Mouse (Mus musculus) heart, postnatal 0 days (tissue): ENCODE data around the gene Ier3. TPM values are rescaled to one million over a fixed set of nuclear protein-coding genes. Genes with fewer than 3 reads are reported as not detected.

ENCODE experiments used
- ATAC-seq: fragments of 200-750 bp; cut with Nextera tagmentation; 2 replicates; pipeline ENCODE4 v1.8.0; 2017; ENCODE audit warnings: low read depth, moderate number of reproducible peaks, moderate library complexity; ENCODE audit not compliant: insufficient read depth
- DNase-seq: peaks from one replicate; pipeline ENCODE4 v3.0.0-alpha.2; 2016; ENCODE audit warnings: low spot score
- H3K27ac ChIP-seq: fragments of 300-500 bp; sonication (generic); 2 replicates; pipeline ENCODE4 v1.5.1; 2014; ENCODE audit warnings: low read depth, mild to moderate bottlenecking
- H3K27me3 ChIP-seq: fragments of 300-500 bp; sonication (generic); 2 replicates; pipeline ENCODE4 v1.6.1; 2014; ENCODE audit warnings: low read length, mixed read lengths; ENCODE audit not compliant: control insufficient read depth, insufficient read depth
- H3K36me3 ChIP-seq: fragments of 300-500 bp; sonication (generic); replicated peaks from 2 replicates; pipeline ENCODE4 v1.6.1; 2014; ENCODE audit warnings: low read length, mixed read lengths; ENCODE audit not compliant: control insufficient read depth, insufficient read depth
- H3K4me1 ChIP-seq: fragments of 300-500 bp; sonication (generic); 2 replicates; pipeline ENCODE4 v1.6.1; 2014; ENCODE audit warnings: antibody characterized with exemption; ENCODE audit not compliant: control insufficient read depth, insufficient read depth
- H3K4me2 ChIP-seq: fragments of 300-500 bp; sonication (generic); 2 replicates; pipeline ENCODE4 v1.6.1; 2014; ENCODE audit warnings: low read depth, mild to moderate bottlenecking, low read length, moderate library complexity
- H3K4me3 ChIP-seq: fragments of 300-500 bp; sonication (generic); 2 replicates; pipeline ENCODE4 v1.5.1; 2014; ENCODE audit warnings: low read depth, low read length
- H3K9ac ChIP-seq: fragments of 300-500 bp; sonication (generic); replicated peaks from 2 replicates; pipeline ENCODE4 v1.6.1; 2014; ENCODE audit warnings: low read depth, low read length, mixed read lengths
- H3K9me3 ChIP-seq: fragments of 300-500 bp; sonication (generic); replicated peaks from 2 replicates; pipeline ENCODE4 v1.6.1; 2016; ENCODE audit warnings: low read length; ENCODE audit not compliant: control insufficient read depth
- CTCF ChIP-seq: IDR thresholded peaks from 2 replicates; pipeline ENCODE4 v1.5.1; 2016; ENCODE audit warnings: antibody characterized with exemption, control low read depth, low read depth
- EP300 ChIP-seq: IDR thresholded peaks from 2 replicates; pipeline ENCODE4 v1.6.1; 2016; ENCODE audit warnings: antibody characterized with exemption, low read depth
- WGBS: fragments of 180-500 bp; shearing (Covaris S2); extraction: QIAGEN DNeasy Blood & Tissue Kit; methylation state at CpG from one replicate; pipeline ENCODE4 v1.1.7; 2014; 5-methylcytosine and 5-hydroxymethylcytosine counted together
- polyA plus RNA-seq: library from polyadenylated mRNA; unstranded; fragments of >200 nt; fragmentation: Nextera tagmentation; extraction: Ambion mirVana; gene quantifications from 2 replicates; pipeline ENCODE4 v1.2.1, GENCODE M21; 2015
- total RNA-seq: library from RNA; depleted of rRNA; stranded (reverse); fragments of >200 nt; gene quantifications from 2 replicates; pipeline ENCODE4 v1.2.3, GENCODE M21; 2014; ENCODE audit warnings: low replicate concordance

Gene Ier3
- total and polyA plus RNA-seq, 2 experiments from 2014 or later, result 50.5 to 79.4 TPM

DNA sequence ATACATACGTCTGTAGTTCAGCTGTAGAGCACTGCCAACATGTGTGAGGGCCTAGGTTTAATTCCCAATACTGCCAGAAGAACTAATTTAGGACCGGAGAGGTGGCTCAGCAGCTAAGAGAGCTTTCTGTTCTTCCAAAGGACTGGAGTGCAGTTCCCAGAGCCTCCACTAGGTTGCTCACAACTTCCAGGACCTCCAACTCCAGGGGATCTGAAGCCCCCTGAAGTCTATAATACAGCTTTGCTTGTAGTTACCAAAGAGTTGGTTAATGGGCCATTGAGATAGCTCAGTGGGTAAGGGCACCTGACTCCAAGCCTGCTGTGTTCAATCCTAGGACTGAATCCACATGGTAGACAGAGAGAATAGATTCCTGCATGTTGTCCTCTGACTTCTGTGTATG is 39.1 kb upstream of the Ier3 start:
- Histone ChIP-seq H3K36me3 (no peaks in the 10 kb centered on the region), H3K9ac (no peak overlapping the region), H3K27ac (no peak overlapping the region), H3K9me3 (no peaks in the 10 kb centered on the region), H3K4me2 (no peak overlapping the region), H3K27me3 (no peaks in the 10 kb centered on the region), H3K4me3 (no peak overlapping the region), H3K4me1 (peaks cover 24% of the 10 kb centered on the region; the same call in 1 of the 2 replicates)
- TF ChIP-seq EP300 (no peak), CTCF (peak; percentile 27)
- ATAC-seq, result no peak
- DNase-seq, result no peak
- WGBS, result 83% methylated on average over 2 of the region's 2 CpGs

DNA sequence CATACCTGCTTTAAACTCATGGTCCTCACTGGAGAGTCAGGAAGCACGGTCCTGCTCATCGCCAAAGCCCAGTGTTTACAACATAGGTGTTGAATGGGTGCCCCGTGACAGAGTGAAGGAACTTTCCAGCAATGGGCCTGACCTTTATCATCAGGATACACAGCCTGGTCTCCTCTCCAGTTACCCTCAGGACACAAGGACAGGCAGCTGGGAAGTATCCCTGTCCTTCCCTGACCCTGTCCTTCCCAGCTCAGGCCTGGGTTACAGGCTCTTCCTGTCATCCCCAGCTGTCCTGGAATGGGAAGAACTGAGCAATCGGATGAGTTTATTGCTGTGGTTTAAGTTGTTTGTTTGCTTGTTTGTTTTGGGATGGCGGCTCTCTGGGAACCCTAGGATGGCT is 38.6 kb upstream of the Ier3 start:
- Histone ChIP-seq H3K9ac (no peak overlapping the region), H3K4me3 (no peak overlapping the region), H3K27ac (peak overlapping the region; percentile 6; the same call in 1 of the 2 replicates), H3K36me3 (no peaks in the 10 kb centered on the region), H3K27me3 (no peaks in the 10 kb centered on the region), H3K4me1 (peaks cover 20% of the 10 kb centered on the region; the same call in 1 of the 2 replicates), H3K4me2 (no peak overlapping the region), H3K9me3 (no peaks in the 10 kb centered on the region)
- no peak for TF ChIP-seq EP300
- TF ChIP-seq CTCF, result no peak
- WGBS, result 82% methylated on average over 5 of the region's 5 CpGs
- DNase-seq, result no peak
- no peak for ATAC-seq

DNA sequence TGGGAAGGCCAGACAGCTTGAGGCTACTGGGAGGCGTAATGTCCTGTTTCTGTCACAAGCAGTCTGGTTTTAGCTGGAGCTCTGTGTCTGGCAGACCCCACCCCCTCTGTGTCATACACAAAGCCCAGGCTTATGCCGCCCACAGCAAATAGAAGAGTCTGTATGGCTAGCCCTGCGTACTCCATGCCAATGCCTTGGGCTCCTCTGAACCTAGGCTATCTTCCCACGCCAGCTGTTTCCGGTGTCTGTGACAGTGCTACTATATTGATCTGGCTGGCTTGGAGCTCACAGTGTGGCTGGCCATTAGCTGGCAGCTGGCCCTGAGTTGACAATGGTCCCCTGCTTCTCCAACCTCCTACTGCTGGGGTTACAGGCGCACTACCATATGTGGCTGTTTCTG is 37.5 kb upstream of the Ier3 start:
- no peak overlapping the region for H3K4me3 ChIP-seq
- DNase-seq, result peak; percentile 44

GRCm38 (mm10) chr17:35785140-35785539 is 36.3 kb upstream of the Ier3 start:
- Histone ChIP-seq H3K4me1 (peaks cover 20% of the 10 kb centered on the region; the same call in 1 of the 2 replicates), H3K36me3 (no peaks in the 10 kb centered on the region), H3K27ac (peak overlapping the region; percentile 87), H3K27me3 (no peaks in the 10 kb centered on the region), H3K9me3 (no peaks in the 10 kb centered on the region), H3K4me2 (peak overlapping the region; percentile 37), H3K4me3 (no peak overlapping the region), H3K9ac (0 out of 2 replicates have a peak overlapping the region, but pooled peaks have one; percentile 20)
- 29% methylated on average over 4 of the region's 4 CpGs for WGBS
- DNase-seq (peak; percentile 82), ATAC-seq (peak; percentile 65)
- TF ChIP-seq CTCF (no peak), EP300 (peak; percentile 59; the same call in 1 of the 2 replicates)

More for the DNA sequence above, 37.5 kb upstream of the Ier3 start:
- Histone ChIP-seq H3K36me3 (no peaks in the 10 kb centered on the region), H3K4me1 (peaks cover 20% of the 10 kb centered on the region; the same call in 1 of the 2 replicates), H3K27ac (peak overlapping the region; percentile 87), H3K9ac (no peak overlapping the region), H3K27me3 (no peaks in the 10 kb centered on the region), H3K4me2 (no peak overlapping the region), H3K9me3 (no peaks in the 10 kb centered on the region)
- 59% methylated on average over 6 of the region's 6 CpGs for whole genome bisulfite sequencing
- TF ChIP-seq EP300, result no peak
- TF ChIP-seq CTCF, result no peak
- ATAC-seq, result peak; percentile 67

DNA sequence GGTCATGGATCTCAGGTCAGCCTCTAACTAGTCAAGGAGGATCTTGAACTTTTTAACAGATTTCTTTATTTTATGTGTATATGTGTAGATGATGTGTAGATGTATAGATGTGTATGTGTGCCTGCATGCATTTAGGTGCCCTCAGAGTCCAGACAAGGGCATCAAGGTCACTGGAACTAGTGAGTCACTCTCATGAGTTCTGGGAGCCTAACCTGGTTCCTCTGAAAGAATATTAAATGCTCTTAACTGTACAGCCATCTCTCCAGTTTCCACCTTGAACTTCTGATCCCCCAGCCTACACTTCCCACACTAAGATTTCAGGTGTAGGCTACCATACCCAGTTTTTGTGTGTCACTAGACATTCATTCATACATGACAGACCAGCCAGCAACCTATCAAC is 34.0 kb upstream of the Ier3 start:
- H3K27ac ChIP-seq, result no peak overlapping the region
- ATAC-seq (no peak), DNase-seq (no peak)
- no peaks in the 10 kb centered on the region for H3K36me3 ChIP-seq
- H3K4me3 ChIP-seq, result no peak overlapping the region
- no peak overlapping the region for H3K9ac ChIP-seq
- peaks cover 20% of the 10 kb centered on the region; the same call in 1 of the 2 replicates for H3K4me1 ChIP-seq
- H3K27me3 ChIP-seq, result no peaks in the 10 kb centered on the region
- TF ChIP-seq EP300 (no peak), CTCF (no peak)
- H3K9me3 ChIP-seq, result no peaks in the 10 kb centered on the region
- no peak overlapping the region for H3K4me2 ChIP-seq

- TF ChIP-seq EP300 (no peak), CTCF (no peak)
- H3K4me3 ChIP-seq, result no peak overlapping the region
- no peaks in the 10 kb centered on the region for H3K9me3 ChIP-seq
- no peak overlapping the region for H3K4me2 ChIP-seq
- no peak for DNase-seq
- peaks cover 20% of the 10 kb centered on the region; the same call in 1 of the 2 replicates for H3K4me1 ChIP-seq
- WGBS, result 84% methylated on average over 3 of the region's 3 CpGs
- H3K27ac ChIP-seq, result no peak overlapping the region
- H3K27me3 ChIP-seq, result no peaks in the 10 kb centered on the region
- no peak overlapping the region for H3K9ac ChIP-seq
- H3K36me3 ChIP-seq, result no peaks in the 10 kb centered on the region
- no peak for ATAC-seq
Measured at GRCm38 (mm10) chr17:35788025-35788424, 33.5 kb upstream of the Ier3 start.
